Mouse (Mus musculus): ENCODE results near the gene Avil.

Gene Avil

DNA sequence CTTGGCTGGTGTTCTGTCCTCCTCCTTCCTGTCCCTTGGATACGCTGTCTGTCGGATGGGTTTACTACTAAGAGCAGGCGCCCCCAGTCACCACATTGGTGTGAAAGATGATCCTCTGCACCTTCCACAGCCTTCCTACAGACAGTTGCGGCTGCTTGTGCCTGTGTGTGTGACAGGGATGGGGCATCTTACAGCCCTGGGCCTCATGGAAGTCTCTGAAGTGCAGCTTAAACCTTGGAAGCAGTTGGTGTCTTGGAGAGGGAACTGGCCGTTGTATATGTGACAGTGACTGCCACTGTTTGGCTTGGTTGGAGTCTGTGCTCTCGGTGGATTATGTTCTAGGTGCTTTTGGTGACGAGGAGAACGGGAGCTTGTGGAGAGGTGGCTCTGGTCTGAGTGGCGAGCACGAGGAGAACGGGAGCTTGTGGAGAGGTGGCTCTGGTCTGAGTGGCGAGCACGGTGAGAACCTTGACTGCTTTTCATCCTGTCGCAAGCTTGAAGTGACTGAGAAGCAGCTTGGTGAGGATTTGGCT is 17.2 kb upstream of the Avil start:
- DNase-seq = no peak

DNA sequence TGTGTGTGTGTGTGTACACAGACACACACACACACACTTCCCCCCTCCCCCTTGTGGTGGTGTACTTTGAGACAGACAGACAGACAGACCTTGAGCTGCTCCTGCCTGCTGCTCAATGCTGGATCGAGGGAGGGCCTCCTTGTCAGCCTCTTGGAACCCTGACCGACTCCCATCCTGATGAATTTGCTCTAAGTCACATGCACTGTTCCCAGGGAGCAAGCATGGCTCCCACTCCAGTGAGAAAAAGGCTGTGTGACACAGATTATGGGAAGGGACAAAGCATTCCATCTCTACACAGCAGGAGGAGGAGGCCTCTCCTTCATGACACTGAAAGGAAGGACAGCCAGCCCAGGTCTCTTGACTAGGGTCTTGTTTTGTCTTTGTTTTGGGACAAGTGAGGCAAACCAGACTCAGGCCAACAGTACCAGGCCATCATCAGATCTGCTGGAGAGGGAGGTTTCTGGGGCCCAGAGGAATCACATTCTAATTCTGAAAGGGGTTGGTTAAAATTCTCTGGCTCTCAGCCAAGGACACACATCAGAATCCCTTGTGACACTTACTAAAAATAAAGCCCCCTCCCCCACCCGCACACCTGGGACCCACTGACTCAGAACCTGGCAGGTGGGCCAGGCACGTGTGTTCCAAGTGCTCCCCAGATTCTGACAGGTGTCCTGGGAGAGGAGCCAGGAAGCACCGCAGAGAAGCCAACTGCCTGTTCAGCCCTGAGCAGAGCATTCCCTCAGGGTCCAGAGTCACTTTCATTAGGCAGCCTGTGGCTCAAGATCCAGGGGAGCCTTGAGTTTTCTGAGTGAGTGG is 16.1 kb upstream of the Avil start:
- DNase-seq = no peak

DNA sequence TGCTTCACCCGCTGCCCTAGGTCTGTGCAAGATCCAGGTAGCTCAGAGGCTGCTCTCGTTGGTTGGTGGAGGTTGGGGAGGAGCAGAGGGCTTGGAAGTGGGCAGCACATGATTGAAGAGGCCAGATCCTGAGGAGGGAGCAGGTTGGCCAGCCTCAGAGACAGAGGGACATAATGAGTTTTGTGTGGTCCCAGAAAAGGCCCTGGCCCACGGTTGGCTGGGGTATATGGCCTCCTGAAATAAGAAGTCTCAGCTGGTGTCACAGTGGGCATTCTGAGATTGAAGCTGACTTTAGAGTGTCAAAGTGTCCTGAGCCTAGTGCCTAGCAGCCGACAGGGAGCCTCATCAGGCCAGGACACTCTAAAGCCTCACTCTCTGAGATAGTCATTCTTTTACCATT is 15.4 kb upstream of the Avil start:
- DNase-seq = no peak

DNA sequence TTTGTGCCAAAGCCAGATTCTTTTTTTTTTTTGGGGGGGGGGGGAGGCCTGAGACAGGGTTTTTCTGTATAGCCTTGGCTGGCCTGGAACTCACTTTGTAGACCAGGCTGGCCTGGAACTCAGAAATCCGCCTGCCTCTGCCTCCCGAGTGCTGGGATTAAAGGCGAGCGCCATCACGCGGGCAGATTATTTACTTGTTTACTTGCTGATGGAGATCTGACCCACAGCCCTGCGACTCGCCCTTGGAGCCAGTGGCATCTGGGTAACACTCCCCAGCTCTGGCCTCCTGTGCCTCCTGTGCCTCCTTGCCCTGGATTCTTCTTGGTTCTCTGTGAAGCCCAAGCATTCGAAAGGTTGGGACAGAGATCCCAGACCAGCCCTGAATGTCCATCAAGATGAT is 14.9 kb upstream of the Avil start:
- no peak for DNase-seq

DNA sequence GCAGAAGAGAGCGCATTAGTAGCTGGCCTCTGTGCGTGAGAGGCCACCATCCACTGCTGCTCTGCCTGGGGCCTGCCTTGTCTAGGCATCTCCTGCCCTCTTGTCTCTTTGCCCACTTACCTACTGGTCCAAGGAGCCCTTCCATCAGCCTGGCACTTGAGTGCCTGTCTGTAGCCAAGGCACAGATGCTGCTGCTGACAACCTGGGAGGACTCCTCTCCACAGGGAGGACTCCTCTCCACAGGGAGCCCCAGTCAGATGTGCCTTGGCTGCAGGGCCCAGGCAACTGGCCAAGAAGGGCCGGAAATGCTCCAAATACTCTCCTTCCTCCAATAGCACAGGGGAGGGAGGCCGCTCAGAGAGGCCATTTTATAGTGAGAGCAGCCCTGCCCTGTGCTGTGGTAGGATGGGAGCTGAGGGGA is 14.0 kb upstream of the Avil start:
- DNase-seq = no peak

DNA sequence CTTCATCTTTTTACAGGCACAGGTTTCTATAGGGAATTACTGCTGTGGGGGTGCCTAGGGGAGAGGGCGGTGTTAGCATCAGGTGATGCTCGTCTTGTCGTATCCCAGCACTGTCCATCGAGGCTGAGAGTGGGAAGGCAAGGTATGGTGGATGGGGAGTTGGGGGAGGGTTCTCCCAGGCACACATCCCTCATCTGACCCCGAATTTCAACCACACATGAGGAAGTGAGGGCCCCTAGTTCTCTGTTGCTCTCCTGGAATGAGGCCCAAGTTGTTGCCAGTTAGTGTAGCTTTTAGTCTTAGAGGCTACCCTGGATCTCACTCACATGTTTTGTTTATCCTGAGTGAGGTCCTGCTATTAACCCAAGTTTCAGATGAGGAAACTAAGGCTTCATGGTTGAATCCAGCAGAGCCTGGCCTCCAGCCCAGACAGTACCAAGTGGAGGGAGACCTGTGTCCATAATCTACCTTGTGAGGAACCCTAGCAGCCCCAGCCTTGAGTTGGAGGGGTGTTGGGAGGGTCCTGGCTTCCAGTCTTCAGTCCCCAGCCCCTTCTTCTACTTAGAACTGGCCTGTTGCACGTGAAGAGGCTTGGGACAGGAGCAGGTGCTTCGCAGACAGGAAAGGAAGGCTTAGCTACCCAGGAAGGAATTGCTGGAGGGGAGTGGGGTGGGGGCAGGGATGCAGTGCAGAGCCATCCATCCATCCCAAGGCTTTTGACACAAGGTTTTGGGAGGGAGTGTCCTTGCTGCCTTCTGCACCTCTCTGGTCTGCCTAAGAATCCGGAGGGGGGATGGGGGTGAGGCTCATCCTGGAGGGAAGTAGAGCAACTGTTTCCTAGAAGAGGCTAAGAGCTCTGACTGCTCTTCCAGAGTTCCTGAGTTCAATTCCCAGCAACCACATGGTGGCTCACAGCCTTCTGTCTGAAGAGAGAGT is 13.1 kb upstream of the Avil start:
- no peak for DNase-seq

DNA sequence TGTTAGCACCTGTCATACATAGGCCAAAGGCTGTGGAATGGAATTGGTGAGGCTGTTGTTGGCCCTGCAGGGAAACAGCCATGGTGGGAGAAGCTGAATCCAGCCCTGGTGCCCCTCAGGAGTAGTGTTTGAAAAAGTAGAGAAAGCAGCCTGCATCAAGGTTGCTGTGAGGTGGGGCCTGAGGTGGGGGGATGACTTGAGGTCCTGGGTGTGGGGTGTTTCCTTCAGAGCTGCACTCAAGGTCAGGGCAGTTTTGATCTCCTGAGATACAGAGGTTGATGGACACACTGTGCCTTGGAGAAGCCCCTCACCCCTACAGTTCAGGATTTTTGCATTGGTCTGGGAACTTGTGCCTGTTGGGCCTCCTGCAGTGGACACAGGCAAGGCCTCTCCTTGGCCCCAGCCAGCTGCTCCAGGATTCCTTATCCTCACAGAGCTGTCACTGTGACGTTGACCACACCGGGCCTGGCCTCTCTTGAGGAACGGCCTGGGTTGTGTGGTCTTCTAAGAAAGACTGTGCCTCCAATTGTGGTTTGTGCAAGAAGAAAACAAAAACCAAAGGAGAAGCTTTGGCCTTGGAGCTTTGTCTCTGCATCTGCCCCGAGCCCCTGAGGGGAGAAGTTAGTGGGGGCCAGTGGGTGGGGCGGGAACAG is 11.9 kb upstream of the Avil start:
- no peak for DNase-seq

DNA sequence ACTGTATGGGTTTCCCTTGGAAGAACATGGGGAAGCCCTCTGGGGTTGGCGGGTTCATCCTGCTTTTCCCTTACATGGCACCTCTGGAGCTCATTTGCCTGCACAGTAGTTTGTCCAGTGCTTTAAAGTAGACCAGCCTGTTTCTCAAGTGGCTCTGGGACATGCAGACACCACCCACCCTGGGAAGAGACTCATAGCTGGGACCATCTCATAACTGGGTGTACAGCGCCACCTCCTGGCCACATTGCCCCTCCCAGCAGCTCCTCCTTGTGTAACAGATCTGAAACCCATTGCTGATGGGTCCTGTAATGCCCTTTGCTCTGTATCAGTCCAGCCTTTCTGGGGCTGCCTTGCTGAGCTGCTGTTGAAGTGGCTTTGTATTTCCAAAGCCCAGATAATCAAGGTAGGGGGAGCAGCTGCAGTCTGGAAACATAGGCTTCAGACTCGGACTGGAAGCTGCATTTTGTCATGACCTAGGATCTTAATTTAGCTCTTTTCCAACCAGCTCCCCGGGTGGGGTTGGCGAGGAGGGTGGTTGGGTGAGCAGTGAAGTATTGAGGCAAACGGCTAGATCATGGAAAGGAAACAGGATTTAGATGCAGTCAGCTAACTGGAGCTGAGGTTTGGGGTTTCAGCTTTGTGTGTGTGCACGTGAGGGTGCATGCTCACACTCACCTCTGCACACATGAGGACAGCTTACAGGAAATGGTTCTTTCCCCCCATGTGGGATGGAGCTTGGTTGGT is 10.0 kb upstream of the Avil start:
- DNase-seq = peak; percentile 85

DNA sequence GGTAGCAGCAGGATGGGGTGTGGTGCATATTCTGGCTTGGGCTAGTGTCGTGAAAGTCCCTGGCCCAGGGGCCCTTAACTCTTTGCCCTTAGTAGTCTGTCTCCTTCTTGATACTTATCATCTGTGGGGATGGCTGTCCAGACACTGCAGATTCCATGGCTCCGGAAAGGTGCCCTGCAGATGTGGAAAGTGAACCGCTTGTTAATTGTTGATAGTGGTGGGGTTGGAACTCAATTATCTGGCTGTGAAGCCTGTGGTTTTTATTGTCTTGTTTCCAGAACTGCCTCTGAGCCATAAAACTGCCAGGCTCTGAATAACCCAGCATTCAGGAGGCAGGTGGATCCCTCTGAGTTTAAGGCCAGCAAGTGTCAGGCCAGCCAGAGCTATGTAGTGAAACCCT is 8.8 kb upstream of the Avil start:
- no peak for DNase-seq

DNA sequence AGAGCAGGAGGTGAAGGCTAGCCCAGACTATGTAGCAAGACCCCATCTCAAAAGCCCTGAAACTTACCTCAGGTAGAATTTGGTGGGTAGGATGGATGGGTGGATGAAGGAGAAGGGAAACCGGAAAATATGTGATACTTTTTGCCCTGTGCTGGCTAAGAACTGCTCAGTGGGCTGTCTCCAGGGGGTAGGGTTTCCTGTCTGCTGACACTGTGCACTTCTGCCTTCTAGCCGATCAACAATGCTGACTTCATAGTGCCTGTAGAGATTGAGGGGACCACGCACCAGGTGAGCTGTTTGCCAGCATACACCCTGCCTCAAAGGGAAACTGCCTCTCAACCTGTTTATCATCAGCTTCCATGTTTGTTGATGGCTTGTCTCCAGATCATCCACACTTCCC is 6.9 kb upstream of the Avil start:
- no peak for DNase-seq

DNA sequence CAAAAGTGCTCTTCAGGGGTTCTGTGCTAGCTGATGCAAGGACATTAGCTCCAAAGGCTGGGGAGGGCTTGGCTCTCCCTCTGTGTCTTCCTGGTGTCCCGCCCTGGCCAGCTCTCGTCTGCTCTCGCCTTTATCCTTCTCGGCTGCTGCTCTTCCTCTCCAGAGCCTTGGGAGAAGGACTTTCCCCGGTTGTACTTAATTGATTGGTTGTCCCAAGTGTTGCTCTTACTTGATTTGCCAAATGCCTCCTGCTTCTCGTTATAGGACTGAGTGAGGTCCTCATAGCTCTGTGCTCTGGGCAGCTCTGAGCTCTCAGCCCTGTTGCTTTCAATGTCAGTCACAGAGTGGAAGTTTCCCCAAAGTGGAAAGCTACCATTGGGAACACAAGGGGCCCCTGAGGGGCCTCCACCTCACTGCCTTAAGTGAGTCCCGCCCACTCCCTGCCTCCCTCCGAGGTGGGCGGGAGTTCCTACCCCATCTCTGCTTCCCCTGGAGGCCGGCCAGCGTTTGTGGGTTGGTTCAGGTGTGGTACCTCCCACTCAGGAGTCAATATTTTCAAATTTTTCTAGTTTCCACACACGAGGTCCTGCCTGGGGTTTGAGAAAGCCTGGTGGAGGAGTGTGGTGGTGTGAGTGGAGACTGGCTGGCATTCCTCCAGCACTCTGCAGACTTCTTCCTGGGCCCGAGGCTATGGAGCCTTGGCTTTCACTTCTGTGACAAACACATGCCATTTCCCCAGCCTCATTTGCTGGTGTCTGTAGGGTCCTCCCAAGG is 3.0 kb upstream of the Avil start:
- DNase-seq = no peak

DNA sequence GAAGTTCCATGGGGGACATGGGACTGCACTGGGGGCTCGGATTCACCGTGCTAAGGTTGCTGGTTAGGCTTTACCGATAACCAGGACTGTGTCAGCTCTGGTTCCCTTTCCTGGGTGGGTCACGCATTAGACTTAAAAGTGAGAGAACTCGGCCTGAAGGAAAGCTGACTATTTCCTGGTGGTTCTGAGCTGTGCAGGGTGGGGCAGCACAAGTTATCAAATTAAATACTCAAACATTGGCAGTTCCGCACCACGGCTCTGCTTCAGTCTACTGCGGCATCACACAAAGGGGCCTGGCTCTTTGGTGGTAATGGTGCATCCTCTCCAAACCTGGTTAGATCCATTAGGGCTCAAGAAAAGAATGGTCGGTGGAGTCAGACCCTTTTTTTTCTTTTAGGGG is 788 bp downstream of the Avil start:
- no peak for DNase-seq

DNA sequence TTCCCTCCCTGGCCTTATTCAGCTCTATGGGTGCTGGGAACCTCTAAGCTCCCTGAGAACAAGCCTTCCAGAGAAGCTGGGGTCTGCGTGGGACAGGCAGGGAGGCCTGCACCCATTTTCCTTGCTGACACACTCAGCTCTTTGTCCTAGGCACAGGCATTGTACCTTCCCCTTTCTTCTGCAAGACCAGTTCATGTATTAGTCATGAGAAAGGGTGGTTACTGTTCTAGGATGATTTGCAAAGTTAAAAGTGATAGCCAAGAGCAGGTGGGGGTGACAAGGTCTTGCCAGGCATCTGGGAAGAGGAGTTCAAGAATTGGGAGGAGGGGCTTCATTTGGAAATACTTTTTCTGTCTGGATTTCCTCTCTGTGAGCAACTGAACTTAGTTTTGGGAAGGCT is 1.5 kb downstream of the Avil start:
- no peak for DNase-seq

DNA sequence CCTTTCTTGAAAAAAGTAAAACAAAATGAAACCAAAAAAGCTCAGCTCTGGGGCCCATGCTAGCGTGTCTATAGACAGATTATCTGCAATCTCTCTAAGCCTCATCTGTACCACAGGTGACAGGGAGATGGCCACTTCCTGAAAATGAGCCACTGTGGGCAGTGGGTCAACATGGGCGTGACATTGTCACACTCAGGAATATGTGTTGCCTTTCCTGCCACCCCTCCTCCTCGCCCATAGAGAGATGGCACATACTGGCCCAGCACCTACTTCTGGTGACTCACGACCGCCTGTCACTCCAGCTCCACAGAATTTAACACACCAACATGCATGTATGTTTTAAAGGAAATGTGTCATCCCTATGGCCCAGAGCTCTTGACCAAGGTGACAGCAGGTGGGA is 2.3 kb downstream of the Avil start:
- no peak for DNase-seq

DNA sequence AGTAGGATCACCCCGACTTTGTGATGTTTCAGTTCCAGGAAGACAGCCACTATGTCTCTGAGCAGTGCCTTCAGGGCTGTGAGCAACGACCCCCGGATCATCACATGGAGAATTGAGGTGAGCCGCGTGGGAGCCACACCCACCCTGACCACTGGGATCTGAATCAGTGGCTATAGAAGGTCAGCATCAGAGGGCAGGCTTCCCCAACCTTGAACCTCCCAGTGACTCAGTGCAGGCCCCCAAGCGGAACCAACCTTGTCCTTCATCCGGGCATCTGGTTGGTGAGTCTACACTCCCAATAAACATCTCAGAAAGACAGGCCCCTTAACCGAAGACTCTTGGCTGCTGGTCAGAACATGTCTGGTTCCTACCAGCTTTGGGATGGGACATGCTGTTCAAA is 2.8 kb downstream of the Avil start:
- no peak for DNase-seq

DNA sequence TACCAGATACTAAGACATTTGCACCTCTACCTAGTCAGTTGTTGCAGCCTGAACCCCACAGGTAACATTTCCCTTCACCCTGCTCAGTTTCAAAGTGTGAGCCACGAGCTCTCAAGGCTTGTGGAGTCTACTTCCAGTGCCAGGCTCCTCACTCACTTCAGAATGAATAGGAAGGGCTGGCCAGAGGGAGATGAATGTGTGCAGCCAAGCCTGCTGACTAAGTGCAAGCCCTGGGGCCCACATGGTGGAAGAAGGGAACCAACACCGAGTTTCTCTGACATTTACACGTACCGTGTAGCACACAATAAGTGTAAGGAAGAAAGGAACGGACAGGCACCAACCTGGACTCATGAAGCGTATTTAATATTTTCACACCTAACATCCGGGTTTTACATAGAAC is 3.3 kb downstream of the Avil start:
- no peak for DNase-seq

DNA sequence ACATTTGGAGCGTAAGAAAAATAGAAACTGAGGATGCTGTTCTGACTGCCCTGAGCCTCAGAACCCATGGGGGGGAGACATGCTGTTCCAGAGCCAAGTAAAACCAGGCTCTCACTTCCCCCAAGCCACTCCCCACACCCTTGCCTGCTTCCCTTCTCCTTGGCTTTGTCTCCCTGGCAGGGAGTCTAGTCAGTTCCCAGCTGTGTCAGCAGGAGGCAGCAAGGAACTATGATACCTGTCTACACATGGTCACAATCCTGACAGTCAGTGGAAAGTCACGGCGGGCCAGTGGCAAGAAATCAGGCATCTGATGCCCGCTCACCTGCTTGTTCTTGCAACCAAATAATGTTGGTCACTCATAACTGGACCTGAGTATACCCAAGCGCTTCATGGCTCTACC is 16.0 kb downstream of the Avil start:
- no peak for DNase-seq

DNA sequence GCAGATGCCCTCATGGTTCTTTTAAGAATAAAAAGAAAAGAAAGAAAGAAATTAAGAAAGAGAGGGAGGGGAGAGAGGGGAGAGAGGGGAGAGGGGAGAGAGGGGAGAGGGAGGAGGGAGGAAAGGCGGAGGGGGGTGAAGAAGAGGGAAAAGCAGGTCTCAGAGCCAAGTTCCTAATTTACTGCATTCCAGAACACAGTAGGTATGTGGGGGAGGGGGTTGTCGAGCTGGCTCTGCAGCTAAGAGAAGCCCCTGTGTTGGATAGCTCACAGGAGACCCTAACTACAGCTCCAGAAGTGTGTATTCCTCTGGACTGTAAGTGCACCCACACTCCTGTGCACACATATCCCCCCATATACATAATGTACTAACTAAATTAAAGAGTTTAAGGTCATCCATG is 16.6 kb downstream of the Avil start:
- DNase-seq = no peak

DNA sequence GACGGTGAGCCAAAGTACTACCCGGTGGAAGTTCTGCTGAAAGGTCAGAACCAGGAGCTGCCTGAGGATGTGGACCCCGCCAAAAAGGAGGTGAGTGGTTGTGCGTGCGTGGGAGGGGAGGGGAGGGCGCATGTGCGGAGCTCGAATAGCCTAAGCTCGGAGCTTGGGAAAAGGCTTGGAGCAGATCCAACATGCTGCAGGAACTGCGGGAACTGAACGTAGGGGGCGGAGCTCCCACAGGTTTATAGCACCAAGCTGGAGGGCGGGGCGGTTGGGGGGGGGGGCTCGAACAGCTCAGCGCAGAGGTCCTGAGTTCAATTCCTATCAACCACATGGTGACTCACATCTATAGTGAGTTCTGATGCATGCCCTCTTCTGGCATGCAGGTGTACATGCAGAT is 17.9 kb downstream of the Avil start:
- DNase-seq = no peak

DNA sequence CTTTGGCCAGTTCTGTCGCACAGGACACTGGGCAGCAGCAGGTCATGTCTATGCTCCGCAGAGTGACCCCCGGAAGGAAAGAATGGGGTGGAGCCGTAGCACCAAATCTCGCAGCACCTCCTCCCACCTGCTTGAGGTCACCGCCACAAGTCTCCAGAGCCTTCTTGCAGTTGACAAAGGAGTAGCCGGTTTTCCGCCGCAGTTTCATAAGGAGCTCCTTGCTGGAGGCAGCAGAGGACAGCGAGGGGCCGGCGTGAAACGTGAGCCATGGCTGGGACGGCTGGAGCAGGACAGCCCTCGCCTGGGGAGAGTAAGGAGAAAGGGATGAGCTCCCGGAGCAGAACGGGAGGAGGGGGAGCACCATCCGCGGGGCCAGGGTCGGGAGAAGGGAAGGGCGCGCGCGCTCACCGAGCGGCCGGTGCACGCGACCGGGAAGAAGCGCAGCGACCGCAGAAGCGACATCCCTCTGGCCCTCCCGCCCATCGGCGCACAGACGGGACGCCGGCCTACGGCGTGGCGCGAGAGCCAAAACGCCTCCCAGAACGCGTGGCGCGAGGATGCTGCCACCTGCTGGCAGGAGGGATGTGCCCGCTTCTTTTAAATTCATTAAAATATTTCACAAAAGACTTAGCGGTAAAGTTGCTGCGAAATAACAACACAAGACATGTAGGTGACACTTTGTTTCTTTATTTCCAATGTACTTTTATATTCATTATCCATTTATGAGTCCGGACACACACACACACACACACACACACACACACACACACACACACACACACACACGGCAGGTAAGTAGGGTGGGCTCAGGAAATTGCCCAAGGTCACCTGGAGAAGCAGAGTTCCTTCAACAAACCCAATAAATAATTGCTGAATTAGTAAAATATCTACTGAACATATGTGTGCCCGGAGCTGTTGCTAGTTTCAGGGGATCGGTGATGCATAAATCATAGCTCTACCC is 30.1 kb downstream of the Avil start, which contains the start of gene Tsfm:
Gene Tsfm (minus strand): TSS at position 505 of the 961 bp plus-strand sequence.
- peak; percentile 92 for DNase-seq
